Mouse (Mus musculus) mouse embryonic stem cell (cell line): ENCODE data around the gene Slc45a2.
"Not testable (repeated sequence)": the region's sequence is repeated elsewhere in the genome, so short reads cannot be mapped to it uniquely, and the experiment has no call there.

Experiments
- in situ Hi-C, 2 experiments: fragments of 300-500 bp; cut with MboI; formaldehyde crosslinking; loops; 1 replicate in 1 of 2; 3 replicates in 1 of 2; pipeline ENCODE4 v1.14.3; 2019 to 2020; ENCODE audit warnings: low sequenced_read_pairs in 2 of 2, low pct_unique_long_range_greater_than_20kb in 1 of 2, mixed read lengths in 1 of 2; ENCODE audit not compliant: unreplicated experiment in 1 of 2

Slc45a2 gene

DNA sequence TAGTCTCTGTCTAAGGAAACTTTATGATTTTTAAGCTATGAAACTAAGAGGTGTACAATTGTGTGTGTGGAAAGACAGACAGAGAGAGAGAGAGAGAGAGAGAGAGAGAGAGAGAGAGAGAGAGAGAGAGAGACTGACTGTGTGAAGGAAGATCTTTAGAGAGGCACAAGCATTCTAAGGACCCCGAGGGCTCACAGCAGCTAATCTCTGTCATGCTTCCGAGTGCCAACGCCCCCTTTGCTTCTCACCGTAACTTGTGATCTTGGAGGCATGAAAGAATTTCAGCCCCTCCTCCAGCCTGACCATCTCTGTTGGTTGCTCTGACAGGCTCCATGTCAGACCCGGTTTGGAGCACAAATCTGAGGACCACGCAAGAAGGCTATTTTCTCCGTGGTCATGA, at the start of gene Slc45a2:
Gene Slc45a2 (plus strand): TSS at position 301 of the 400 bp plus-strand sequence.
- in situ Hi-C loops: loop anchor here in 1 of 2 experiments (10.0 kb wide), 1 partner anchor 374 kb away; no protein-coding TSS in a partner anchor

DNA sequence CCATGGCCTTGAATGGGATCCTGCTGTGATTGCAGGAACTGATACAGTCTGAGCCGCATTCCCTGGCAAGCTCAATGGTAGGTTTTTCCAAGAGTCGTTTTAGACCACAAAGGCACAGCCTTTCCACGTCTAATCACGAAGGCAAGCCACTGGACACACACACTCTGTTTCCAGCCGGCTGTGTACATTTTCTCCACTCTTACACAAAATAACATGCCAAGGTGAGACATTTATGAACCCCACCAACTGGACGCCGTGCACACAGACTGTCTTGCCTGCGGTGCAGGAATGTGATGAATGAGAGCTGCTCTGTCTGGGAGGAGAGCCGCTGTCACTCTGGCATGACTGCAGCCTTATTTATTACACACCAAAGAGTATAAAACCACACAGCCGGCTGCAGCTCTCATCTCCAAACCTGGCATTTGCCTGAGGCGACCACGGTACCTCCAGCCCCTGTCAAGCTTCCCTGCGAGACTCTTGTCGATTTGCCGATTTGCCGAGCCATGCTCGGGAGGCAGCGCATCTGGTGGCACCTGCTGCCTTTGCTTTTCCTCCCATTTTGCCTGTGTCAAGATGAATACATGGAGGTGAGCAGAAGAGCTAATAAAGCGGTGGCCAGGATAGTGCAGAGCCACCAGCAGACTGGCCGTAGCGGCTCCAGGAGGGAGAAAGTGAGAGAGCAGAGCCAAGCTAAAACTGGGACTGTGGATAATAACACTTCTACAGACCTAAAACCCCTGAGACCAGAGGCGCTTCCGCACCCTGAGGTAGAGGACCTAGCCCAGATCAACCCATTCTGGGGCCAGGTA, 48.4 kb upstream of the Slc45a2 start, which contains the start of gene C1qtnf3:
Gene C1qtnf3 (plus strand): TSS at position 382 of the 809 bp plus-strand sequence.
- in situ Hi-C loops: no loop called here

DNA sequence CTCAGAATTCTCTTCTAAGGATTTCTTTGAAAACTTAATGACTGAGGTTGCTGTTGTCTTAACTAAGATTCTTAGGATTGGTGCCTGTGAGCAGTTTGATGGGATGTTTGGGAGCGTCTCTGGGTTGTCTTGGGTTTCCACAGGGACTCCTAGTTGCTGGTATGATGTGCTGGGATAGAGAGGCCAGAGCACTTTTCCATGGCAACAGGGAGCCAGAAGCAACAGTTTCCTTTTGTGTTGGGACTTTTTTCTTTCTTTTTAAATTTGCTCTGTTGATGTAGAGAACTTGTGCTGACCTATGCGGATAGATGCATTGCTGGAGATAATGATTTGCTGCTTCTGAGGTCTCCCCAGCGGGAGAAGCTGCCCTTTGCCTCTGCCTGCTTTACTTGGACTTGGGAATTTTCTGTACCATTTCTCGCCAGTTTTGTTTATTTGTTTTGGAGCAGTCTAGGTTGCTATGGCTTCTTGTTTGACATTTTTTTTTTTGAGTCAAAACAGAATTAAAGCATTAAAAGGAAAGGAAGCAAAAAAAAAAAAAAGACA, 47.7 kb upstream of the Slc45a2 start:
- in situ Hi-C loops: no loop called here

DNA sequence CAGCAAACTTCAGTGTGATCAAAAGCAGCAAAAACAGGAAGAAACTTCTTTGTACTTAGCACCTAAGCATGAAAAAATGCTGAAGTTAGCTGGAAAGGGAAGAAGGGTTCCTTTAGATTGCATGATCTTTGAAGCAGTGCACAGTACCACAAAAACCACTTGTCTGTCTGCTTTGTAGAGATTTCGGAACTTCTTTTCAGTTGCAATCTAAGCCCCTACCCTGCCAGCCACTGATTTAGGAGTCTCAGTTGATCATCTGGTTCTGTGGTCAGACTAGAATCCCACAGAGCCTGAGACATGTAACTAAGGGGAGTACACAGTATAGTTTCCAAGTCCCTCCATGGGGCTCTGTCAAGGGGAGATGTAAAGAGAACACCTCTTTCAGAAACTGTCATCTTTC, 47.1 kb upstream of the Slc45a2 start:
- in situ Hi-C loops: no loop called here

DNA sequence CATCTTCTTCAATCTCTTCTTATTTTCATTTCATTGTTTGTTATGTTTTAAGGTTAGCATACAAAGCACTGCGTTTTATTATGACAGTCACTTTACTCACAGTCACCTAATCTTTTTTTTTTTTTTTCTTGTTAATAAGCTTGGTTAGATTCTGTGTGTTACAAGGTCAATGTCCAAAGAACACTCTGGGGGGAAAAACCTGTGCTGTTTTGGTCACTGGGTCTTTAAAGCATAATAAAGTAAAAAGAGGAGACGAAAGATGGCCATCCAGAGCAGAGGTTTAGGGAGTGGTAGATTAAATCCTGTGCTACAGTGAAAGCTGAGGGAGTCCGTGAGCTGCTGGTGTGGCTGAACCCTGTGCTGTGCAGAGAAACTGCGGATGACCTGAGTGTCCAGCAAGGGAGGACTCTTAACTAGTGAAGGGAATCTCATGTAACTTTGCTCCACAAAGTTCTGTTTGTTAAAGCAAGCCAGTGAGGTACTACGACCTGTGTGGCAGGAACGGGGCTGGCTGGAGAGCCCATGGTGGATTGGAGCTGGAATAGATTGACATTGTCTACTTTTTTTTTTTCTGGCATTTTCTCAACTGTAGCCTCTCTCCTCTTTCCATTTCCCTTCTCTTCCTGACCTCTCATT, 46.0 kb upstream of the Slc45a2 start:
- in situ Hi-C loops: no loop called here

DNA sequence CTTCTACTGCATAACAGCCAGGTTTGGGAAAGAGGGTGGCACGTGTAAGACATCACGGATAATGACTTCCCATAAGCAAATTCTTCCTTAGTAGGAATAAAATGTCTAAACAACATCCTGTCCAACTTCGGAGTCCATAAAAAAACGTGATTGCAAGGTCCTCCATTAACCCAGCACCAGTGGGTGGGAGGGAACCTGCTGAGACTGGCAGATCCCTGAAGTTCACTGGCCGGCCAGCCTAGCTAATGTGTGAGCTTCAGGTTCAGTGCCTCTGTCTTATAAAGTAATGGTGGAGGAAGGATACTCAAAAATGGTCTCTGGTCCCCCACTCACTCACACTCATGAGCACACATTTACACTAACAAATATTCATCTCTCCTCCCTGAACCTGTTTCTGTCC, 45.4 kb upstream of the Slc45a2 start:
- in situ Hi-C loops: no loop called here

DNA sequence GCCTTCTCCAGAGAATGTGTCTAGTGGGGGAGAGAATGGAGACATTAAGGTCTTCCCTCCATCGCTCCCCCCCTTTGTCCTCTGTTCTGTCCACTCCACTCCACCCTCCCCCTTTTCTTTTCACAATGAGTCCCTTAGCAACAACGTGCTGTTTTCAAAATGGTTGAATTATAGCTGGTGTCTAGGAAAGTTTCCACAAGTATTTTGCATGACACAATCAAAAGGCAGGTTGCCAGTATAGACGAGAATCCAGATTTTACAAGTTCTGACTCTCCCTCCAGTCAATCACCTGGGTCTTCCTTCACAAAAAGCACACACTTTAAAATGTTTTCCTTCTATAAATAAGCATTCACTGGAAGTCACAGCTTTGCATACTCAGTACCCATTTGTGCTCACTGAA, 43.8 kb upstream of the Slc45a2 start:
- in situ Hi-C loops: no loop called here

DNA sequence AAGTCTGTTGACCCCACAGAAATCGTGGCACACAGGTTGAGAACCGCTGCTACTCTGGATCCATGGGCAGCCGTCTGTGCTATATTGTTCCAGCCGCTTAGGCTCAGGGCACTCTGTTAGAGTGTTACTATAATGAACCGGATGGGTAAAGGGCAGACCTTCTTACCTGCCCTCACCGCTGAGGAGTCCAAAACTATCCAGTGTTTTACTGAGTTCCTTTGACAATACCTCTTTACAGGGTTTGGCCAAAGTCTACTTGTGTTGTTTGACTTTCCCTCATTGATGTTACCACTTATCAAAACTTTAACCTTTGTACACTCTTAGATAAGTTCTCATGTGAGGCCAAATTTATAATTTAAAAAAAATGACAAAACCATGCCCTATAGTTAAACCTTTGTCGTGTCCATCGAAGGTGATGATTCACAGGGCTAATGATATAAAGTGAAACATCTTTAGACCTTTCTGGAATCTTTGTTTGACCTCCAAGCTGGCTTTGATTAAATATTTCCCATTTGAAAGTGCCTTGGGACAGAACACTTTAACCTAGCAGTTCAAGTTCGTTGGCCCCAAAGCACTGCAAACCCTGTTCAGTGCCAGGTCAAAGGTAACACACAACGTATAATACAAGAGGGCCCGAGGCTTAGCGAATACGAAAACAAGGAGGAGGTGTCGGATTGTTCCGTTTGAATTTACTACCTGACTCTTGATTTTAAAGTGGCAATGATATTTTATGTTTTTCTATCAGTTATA, 41.1 kb upstream of the Slc45a2 start:
- in situ Hi-C loops: no loop called here

DNA sequence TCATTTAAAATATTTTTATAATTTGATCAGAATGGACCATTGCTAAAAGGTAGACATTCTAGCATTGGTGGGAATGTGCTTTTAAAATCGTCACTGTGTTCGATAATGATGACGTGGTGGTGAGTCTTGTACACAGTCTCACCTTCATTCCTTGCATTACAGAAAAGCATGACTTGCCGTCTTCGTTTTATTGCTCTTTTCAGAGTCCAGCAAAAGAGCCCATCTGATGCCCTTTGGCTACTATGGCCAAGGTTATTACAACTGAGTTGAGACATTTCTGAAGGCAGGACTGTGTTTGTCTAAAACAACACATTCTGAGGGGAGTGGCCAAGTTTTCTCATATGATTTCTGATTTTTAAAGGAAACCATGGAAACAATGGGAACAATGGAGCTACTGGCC, 40.3 kb upstream of the Slc45a2 start:
- in situ Hi-C loops: no loop called here

DNA sequence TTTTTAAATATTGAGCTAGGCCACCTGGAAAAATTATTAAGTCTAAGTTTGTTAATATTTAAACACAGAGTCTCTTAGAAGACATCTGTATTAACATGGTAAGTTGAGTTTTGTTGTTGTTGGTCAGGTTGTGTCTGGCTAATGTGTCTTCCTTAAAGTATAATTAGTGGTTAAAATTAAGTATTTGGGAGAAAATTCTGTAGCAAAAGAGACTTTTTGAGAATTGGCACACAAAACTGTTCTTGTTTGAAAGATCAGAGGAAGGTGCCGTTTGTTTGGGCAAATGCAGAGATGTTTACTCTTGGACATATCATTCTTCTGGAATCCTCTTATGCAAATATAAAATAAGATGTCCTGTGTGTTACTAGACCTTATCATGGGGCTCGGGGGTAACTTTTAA, 37.9 kb upstream of the Slc45a2 start:
- in situ Hi-C loops: no loop called here

DNA sequence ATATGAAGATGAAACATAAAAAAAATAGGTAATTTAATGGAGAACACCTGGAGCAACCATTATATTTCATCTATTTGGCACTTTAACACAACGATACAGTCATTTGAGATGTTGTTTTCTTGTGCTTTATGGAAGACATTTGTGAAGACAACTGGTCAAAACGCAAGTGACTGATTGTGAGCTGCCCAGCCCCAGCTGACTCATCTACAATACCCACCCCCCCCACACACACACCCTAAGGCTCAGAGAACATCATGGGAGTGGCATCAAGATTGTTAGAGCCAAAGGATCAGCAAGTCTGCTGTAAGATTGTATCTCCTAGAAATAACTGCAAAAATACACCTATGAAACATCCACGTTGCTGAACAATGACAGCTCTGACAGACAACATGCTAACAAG, 31.1 kb upstream of the Slc45a2 start:
- in situ Hi-C loops: no loop called here

DNA sequence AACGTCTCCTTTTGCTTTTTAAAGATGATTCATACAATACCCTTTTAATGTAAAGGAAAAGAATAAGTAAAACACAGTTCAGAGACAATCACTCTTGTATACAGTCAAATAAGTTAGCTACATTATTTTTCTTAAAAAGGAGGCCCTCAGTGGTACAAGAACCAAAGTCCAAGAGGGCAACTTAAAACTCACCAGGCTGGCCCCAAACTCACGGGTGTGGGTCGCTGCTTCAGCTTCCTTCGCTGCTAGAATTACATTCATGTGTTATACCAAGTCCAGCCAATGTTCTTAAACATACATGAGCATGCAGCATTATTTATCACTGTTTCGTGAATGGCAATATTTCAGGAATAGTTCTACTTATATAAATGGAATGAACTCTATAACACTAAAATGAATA, 29.7 kb upstream of the Slc45a2 start:
- in situ Hi-C loops: no loop called here

DNA sequence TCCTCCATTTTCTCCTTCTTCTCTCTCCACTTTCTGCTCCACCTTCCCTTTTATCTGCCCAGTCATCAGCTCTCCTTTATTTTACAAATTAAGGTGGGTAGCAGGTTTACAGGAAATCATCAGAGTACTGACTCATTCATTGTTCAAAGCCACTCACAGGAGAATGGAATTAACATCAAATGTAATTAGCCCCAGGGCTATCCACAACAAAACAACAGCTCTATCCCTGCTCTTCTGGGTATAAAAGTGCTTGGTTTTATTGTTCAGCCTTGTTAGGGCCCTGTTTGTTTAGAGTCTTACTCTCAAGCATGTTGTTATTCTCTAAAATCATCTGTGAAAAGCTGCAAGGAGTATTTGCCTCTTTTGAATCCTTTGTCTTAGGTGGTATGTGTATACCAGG, 23.4 kb upstream of the Slc45a2 start:
- in situ Hi-C loops: no loop called here

DNA sequence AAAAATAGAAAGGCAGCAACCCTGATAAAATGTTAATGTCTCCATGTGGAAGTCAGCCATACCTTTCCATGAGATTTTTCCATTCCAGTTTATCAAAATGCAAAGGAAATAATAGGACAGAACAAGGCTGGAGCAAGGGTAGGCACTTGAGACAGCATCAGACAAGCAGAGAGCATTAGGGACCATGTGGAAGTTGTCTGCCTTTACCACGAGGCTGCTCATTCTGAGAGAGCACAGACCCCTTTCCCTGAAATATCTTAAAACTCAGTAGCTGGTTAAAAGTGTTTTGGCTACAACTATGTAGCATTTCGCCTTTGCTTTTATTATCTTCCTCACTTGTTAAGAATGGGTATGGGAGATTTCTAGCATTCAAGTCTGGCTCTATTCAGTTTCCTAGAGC, 19.8 kb upstream of the Slc45a2 start:
- in situ Hi-C loops: no loop called here

DNA sequence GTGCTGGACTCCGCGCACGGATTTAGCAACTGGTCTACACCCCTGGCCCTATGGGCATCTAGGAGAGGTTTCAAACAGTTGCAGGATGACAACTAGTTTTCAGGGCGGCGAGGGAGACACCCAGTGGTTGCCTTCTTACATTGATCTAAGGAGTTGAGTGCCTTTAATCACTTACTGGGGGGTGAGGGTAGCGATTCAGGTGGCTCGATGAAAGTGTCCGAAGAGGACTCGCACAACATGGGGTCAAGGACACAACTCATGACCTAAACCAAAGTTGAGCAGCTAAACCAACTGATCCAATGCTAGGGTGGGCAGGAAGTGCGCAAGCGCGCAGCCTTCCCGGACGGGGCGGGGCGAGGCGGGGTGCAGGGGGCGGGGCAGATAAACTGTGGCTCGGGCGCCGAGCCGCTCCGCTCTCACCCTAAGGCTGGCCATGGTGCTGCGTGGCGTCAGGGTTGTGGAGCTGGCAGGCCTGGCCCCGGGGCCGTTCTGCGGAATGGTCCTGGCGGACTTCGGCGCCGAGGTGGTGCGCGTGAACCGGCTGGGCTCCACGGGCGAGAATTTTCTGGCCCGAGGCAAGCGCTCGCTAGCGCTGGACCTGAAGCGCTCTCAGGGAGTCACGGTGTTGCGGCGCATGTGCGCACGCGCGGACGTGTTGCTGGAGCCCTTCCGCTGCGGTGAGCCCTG, 19.0 kb upstream of the Slc45a2 start, which contains the start of gene Amacr:
Gene Amacr (plus strand): TSS at position 380 of the 687 bp plus-strand sequence.
- in situ Hi-C loops: no loop called here

DNA sequence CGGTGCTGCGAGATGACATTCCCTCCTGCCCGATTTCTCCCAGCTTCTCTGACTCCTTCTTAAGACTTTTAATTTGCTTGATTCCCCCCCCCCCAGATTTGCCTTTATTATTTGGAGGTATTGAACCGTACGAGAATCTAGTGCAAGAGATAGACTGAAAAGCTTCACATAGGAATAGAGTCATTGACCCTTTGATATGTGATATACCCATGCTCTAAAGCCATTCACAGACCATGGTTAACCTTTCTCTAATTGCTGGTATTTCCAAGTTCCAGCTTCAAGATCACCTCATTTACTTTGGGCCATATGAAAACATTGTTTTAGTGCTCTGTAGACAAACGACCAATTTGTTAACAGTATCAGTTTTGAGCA, 18.5 kb upstream of the Slc45a2 start:
- in situ Hi-C loops: no loop called here

DNA sequence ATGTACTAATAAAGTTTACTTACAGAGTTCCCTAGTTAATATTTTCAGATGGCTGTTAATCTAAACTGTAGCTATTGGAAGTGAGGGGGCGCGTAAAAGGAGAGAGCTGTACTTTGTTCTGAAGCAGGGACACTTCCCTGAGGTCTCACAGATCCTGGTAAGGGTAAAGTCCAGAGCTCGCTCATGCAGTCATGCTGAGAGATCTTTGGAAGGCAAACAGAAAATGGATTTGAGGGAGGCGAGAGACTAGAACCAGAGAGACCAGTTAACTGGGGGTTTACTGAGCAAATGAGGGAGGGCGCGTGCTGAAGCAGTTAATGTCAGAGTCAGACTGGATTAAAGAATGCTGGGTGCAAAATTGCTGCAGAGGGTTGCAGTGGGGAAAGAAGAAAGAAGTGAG, 14.8 kb upstream of the Slc45a2 start:
- in situ Hi-C loops: no loop called here

DNA sequence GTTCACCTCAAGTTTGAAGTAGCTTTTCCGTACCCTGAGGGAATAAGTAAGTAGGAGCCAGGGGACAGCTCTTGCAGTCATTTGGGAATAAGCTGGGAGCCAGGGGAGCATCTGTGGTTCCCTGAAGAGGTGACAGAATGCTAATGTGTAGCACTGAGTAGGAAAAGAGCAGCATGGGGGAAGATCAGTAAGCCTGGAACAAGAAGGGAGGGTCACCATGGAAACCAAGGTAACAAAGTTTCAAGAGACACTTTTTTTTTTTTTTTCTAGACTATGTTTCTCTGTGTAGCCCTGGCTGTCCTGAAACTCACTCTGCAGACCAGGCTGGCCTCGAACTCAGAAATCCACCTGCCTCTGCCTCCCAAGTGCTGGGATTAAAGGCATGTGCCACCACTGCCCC, 14.0 kb upstream of the Slc45a2 start:
- in situ Hi-C loops: not testable (repeated sequence)

DNA sequence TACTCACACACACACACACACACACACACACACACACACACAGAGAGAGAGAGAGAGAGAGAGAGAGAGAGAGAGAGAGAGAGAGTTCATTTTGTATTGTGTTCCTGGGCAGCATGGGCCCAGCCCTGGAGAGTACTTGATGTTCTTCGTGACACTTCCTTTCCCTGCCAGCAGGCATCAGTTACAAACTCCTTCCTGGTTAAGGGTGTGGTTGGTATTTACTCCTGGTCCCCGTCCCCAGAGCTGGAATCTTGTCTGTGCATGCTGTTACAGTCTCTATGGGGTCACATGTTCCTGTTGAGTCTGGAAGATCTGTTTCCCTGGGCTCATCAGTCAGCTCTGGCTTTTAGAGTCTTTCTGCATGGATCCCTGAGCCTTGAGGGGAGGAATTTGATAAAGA, 10.1 kb upstream of the Slc45a2 start:
- in situ Hi-C loops: no loop called here
